Mouse (Mus musculus) leukemia stem cell, adult 10-12 weeks (primary cell): ENCODE results near the gene Rcbtb2. TPM values are rescaled to one million over a fixed set of nuclear protein-coding genes. Genes with fewer than 3 reads are reported as not detected.

ENCODE experiments used
- polyA plus RNA-seq: library from polyadenylated mRNA; stranded (reverse); fragments of >175 nt; gene quantifications from 2 replicates; pipeline ENCODE4 v1.2.3, GENCODE M21; 2012; ENCODE audit warnings: low replicate concordance

Rcbtb2 gene
- 3.0 and 6.4 TPM in 2 replicates for polyA plus RNA-seq

DNA sequence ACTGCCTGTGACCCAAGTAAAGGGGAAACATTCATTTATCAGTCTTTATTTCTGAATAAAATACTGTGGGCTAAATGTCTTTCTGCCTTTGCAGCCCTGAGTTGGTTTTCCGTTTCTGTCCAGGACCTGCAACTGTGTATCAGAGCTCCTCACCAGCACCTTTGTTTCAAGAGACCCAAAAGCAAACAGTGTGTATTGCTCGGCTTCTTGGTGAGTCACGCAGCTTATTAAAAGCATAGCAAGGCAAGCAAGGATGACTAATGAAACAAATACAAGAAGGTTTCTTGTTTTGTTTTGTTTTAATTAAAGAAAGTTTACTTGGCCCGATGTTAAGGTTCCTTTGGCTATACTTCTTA lies at the start of gene Rcbtb2:
Rcbtb2 (plus strand) TSS at position 115 of the 356 bp plus-strand sequence.

DNA sequence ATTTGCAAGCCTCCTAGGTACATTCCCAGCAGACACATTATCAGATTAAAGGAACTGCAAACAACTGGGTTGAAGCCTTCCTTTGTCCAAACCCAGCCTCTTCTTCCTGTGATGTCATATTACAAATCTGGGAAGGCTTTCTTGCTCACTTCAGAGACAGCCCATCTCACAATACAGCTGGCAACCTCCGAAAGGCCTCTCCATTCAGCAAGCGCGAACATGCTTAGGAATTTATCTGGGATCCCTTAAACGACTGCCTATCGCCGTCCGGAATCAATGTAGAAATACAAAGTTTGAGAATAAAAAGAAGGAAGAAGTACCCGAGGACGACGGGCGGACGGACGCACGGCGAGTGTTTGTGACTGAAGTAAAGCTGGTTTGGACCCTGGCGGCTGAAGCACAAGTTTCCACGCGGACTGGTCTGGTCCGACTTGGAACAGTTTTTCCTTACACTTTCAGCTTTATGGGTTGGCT lies 115.0 kb downstream of the Rcbtb2 start, which contains the start of gene Lpar6:
Lpar6 (plus strand) TSS at position 48 of the 474 bp plus-strand sequence.

Other genes with a start within 250 kb of the Rcbtb2 start
- gene Cysltr2, start 73.9 kb upstream of the Rcbtb2 start, polyA plus RNA-seq = 0.38 and 0.88 TPM in 2 replicates
- gene Lpar6, start 114.9 kb downstream of the Rcbtb2 start, polyA plus RNA-seq = not detected in 2 replicates
- gene Rb1, start 202.8 kb downstream of the Rcbtb2 start, polyA plus RNA-seq = 7.1 and 8.8 TPM in 2 replicates